Mouse (Mus musculus): Measurements from ENCODE around the gene Bco1.
A peak's percentile ranks its signal among the peaks of the same experiment; 100 is the strongest.

Gene Bco1

GRCm38 (mm10) chr8:117148520-117148919, 52.9 kb downstream of the Bco1 start:
- no peak for DNase-seq (ENCODE audit: low spot score)

DNA sequence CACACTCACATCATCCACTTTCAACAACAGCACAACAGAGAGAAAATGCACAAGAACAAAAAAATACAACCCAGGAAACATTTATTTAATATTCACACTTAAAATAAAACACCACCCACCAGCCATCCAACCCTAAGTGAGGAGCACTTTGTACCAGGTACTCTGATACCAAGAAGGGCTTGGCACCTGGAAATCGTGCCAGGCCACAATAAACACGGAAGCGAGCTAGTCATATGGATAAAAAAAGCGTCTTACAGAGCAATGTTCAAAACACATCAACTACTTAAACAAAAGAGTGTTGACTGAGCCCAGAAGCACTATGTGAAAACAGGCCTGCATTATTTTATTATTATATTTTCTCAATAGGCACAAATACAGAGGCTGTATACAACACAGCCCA, 60.5 kb downstream of the Bco1 start:
- no peak for DNase-seq (ENCODE audit: low spot score)

- no peak for DNase-seq (ENCODE audit: low spot score)
Observed at GRCm38 (mm10) chr8:117156866-117157768, 61.5 kb downstream of the Bco1 start.

GRCm38 (mm10) chr8:117157769-117158091, 62.1 kb downstream of the Bco1 start:
- DNase-seq (ENCODE audit: low spot score): peak; percentile 99

DNA sequence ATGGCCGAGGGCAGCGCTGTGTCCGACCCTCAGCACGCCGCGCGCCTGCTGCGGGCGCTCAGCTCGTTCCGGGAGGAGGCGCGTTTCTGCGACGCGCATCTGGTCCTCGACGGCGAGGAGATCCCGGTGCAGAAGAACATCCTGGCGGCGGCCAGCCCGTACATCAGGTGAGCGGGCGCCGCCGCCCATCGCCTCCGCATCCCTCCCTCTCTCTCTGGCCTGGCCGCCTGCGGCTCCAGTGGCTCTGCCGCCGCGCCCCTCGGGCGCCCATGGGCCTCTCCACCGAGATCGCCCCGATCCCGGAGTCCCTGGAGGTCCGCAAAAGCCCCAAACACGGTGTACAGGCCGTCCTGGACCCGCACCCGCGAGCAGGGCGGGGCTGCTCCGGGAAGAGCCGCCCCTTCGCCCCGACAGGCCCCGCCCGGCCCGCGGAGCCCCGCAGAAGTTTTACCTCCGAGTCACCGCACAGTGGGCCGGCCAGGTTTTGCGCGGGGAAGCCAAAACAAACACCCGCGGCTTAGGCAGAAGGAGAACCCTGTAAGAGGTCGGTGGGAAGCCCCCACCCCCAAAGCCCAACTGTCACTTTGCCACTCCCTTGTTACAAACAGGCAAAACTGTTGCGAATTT, 62.6 kb downstream of the Bco1 start, which contains the start of gene Gan:
Gene Gan, plus strand, starts transcription at position 1 of the 627 bp plus-strand sequence.
- no peak for DNase-seq (ENCODE audit: low spot score)

GRCm38 (mm10) chr8:117159031-117159430, 63.4 kb downstream of the Bco1 start:
- DNase-seq (ENCODE audit: low spot score): no peak

- DNase-seq (ENCODE audit: low spot score): no peak
Observed at GRCm38 (mm10) chr8:117164912-117165311, 69.3 kb downstream of the Bco1 start.

GRCm38 (mm10) chr8:117165542-117165941, 69.9 kb downstream of the Bco1 start:
- DNase-seq (ENCODE audit: low spot score): no peak

DNA sequence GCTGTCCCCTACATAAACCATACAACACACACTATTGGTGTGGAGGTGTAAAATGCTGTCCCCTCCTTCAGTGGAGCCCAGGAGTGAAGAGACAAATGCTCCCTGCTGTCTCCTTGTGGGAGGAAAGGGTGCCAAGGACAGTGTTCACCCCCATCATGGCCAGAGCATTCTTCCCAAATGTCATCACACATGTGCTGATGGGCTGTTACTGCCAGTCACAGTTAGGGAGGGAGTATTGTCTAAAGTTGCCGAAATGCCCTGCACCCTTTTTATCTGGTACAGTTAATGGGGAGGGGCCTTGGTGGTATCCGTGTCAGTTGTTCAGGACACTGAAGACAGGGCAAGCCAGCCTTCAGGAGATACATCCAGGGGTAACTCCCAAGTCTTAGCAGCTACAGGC, 70.9 kb downstream of the Bco1 start:
- no peak for DNase-seq (ENCODE audit: low spot score)

DNA sequence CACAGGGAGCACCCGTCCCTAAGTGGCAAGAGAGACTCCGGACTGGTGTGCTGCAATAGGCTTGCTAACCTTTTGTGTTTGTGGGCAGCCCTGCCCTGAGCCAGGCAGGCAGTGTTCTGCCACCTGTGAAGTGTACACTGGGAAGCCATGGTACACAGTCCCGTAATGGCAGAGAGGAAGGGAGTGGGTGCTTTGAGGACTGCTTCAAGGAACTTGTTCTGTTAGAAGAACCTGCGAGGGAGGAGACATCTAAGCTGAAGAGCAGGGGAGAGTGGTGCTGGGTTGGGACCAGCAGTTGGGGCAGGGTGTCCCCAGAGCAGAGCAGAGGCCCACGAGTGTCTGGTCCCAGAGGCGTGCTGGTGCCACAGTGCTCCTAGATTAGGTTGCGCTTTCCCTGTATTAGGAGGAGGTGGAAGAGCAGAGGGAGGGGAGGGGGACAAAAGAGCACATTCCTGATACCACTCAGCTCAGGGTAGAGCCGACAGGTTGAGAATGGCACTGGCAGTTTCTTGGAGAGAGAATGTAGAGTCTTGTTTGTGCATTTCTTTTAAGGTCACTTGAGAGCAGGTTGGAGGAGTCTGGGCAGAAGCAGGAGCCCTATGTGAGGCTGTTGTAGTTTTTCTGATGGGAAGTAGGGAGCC, 71.7 kb downstream of the Bco1 start:
- no peak for DNase-seq (ENCODE audit: low spot score)

DNA sequence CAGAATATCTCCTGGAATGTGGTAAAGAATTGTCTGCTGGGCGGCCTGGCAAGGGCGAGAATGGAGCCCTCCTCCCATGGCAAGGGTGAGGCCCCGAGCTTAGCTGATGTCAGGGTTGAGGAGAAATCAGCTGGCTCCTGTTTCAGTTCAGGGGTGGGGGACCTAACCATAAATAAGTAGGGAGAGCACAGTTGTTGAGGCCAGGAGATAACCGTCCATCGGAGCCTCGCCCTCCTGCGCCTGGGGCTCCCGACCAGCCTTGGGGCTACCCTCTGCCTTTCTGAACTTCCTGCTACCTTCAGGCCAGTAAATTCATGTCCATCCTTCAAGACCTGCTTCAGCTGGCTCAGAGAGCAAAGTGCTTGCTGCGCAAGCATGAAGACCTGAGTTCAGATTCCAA, 72.7 kb downstream of the Bco1 start:
- DNase-seq (ENCODE audit: low spot score): no peak

- no peak for DNase-seq (ENCODE audit: low spot score)
Observed at GRCm38 (mm10) chr8:117171826-117172225, 76.2 kb downstream of the Bco1 start.

DNA sequence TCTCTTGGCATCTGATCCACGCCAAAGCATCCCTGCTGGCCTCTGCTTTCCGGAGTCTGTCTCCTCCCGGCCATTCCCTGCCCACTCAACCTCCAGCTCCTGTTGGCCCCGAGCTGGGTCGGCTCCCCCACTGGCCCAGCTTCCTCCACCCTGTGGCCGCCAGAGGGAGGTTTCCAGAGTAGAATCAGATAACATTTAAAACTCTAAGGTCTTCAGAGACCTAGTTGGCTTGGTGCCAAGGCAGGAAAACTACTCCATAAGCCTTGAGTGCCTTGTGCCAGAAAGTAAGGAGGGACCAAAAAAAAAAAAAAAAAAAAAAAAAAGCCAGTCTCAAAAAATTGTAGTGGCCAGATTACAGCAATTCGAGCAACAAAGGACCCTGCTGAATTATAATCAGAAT, 77.2 kb downstream of the Bco1 start:
- no peak for DNase-seq (ENCODE audit: low spot score)

- DNase-seq (ENCODE audit: low spot score): no peak
Observed at GRCm38 (mm10) chr8:117173690-117174089, 78.0 kb downstream of the Bco1 start.

DNA sequence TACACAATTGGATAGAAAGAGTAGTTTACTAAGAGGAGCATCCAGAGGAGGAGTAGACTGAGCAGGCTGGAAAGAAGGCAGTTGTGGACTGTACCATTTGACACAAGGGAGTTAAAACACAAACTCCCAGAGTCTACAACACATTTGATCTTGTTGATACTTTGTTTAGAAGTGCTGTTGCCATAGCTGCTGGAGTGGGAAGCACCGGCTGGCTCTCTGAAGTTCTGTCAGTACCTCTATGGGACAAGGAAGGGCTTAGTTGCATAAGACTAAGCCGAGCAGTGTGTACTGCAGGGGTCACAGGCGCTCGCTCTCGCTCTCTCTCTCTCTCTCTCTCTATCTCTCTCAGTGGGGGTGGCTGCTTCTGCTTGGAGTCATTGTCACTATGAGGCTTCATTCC, 78.9 kb downstream of the Bco1 start:
- no peak for DNase-seq (ENCODE audit: low spot score)

DNA sequence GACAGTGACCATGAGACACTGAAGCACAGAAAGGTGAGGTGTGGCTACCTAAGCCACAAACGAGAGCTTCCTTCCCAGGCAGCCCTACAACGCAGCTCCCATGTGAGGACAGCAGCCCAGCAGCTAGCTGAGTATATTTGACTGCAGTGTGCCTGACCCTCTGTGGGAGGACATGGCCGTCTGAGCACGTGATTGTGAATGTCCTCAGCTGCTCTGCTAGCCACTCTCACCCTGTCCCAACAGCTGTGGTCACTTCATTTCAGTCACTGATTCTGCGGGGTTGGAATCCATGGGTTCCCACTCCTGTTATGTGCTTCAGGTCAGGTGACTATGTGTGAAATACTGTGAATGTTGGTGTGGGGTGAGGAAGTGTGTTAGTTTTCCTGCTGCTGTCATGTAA, 80.7 kb downstream of the Bco1 start:
- DNase-seq (ENCODE audit: low spot score): no peak

DNA sequence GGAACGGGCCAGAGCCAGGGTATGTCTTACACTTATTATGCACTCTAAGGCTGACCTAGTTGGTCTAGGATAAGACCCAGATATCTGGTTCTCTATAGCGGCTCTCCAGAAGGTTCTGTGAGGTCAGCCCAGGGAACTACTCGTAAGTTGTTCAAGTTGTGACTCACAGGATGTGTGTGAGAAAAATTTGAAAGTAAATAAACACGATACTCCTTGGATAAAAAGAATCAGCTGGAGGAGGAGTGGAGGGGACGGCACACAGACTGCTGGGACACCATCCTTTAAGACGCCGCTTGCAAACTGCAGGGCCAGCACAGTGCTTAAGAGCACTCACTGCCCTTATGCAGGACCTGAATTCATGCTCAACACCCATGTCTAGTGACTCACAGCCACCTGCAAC, 81.6 kb downstream of the Bco1 start:
- DNase-seq (ENCODE audit: low spot score): no peak

GRCm38 (mm10) chr8:117178039-117178438, 82.4 kb downstream of the Bco1 start:
- no peak for DNase-seq (ENCODE audit: low spot score)

DNA sequence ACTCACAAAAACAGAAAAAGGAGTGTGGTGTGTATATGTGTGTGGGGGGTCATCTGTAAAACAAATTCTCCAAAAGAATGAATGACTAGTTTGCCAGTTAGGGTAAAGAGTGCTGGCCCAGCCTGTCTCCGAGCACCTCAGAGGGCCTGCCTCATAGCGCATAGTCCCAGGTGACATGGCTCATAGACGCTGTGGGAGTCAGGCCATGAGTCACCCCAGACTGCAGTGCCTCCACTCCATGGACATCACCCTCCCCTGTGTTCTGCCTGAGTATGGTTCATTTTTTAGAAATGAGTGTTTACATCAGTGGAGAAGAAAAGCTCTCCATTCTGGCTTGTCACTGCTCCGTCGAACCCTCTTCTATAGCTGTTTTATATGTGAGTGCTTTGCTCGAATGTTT, 83.0 kb downstream of the Bco1 start:
- DNase-seq (ENCODE audit: low spot score): no peak

GRCm38 (mm10) chr8:117182746-117183145, 87.1 kb downstream of the Bco1 start:
- DNase-seq (ENCODE audit: low spot score): no peak

Data from embryo, embryonic 10 days (tissue).